In the genomic region with DNA sequence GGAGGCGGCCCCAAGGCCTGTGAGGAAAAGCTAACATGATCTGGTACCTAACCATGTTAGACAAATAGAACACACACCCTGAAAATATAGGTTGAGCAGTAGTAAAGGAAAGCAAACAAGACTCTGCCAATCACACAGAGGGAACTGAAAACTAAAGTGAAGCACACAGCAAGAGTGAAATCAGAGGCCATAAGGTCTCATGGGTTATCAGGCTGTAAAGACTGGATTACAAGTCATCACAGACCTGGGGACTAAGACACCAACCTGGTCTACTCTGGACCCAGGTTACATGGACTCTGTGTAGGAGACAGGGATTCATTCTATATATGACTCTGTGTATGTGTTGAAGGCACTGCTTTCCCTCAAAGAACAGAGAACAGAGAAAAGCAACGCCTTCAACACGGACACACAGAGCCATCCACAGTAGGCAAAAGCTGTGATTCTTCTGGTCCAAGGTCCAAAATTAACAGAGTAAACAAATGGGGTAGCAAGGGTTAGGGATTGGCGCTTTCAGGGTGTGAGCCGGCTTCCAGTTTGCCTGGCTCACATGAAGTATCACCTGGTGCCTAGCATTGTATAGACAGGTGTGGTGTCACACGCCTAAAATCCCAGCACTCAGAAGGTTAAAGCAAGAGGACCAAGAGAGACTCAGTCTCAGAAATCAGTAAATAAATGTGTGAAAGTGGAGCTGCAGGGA, we compare ENCODE assay signal across 28 mouse cellular contexts. TPM values are rescaled to one million over a fixed set of nuclear protein-coding genes. Genes with fewer than 3 reads are reported as not detected.
DNase-seq lines count a peak whose midpoint lies in the region; ATAC-seq and TF ChIP-seq lines count a peak whose summit lies in the region.
"Had no signal": no experiment of that assay in that cellular context is flagged by ENCODE, and none has a peak within 500 bp of the region (broad histone marks: within the 10 kb centered on the region; RNA-seq: fewer than 3 reads in every experiment).

No protein-coding gene starts in this region.

- H3K9ac ChIP-seq in kidney, embryonic 16.5 days (replicated peaks; ENCODE audit: low read length), result no peak overlapping the region
- no peak overlapping the region for H3K9ac ChIP-seq in liver, postnatal 0 days (replicated peaks)
- H3K9ac ChIP-seq in liver, embryonic 12.5 days, result no peak overlapping the region
- H3K9ac ChIP-seq in stomach, embryonic 16.5 days (ENCODE audit: low read length), result no peak overlapping the region
- H3K9ac ChIP-seq: embryonic facial prominence, embryonic 12.5 days; heart, embryonic 13.5 days; hindbrain, embryonic 14.5 days; limb, embryonic 13.5 days; liver, embryonic 15.5 days had no signal

- 72% methylated on average over 6 of the region's 6 CpGs for WGBS in kidney, adult 2 months
- 89% methylated on average over 6 of the region's 6 CpGs for WGBS in kidney, embryonic 16.5 days
- 69% methylated on average over 6 of the region's 6 CpGs for WGBS in liver, postnatal 0 days (ENCODE audit: insufficient replicate concordance)
- WGBS in liver, embryonic 12.5 days (ENCODE audit: insufficient replicate concordance), result 70% methylated on average over 6 of the region's 6 CpGs
- WGBS in stomach, embryonic 16.5 days, result 70% methylated on average over 6 of the region's 6 CpGs
- 92% methylated on average over 6 of the region's 6 CpGs for WGBS in heart, embryonic 10.5 days

- no peak for TF ChIP-seq EP300 in liver, postnatal 0 days (IDR thresholded peaks at IDR 0.05; ENCODE audit: low read depth)

- H3K4me1 ChIP-seq in kidney, adult 2 months (ENCODE audit: control insufficient read depth, insufficient read depth, low read length), result no peaks in the 10 kb centered on the region
- no peaks in the 10 kb centered on the region for H3K4me1 ChIP-seq in kidney, embryonic 16.5 days (ENCODE audit: insufficient read depth, low read length)
- H3K4me1 ChIP-seq in liver, postnatal 0 days (ENCODE audit: insufficient read depth), result peaks cover 5% of the 10 kb centered on the region
- H3K4me1 ChIP-seq in liver, embryonic 12.5 days, result no peaks in the 10 kb centered on the region
- no peaks in the 10 kb centered on the region for H3K4me1 ChIP-seq in stomach, embryonic 16.5 days (ENCODE audit: control insufficient read depth, insufficient read depth, low read length)
- no peaks in the 10 kb centered on the region for H3K4me1 ChIP-seq in heart, embryonic 10.5 days
- H3K4me1 ChIP-seq: embryonic facial prominence, embryonic 12.5 days; heart, embryonic 13.5 days; limb, embryonic 13.5 days; liver, embryonic 15.5 days had no signal

- H3K36me3 ChIP-seq in kidney, adult 2 months (ENCODE audit: control insufficient read depth, insufficient read depth, low read length), result peaks cover 1% of the 10 kb centered on the region; the same call in 1 of the 2 replicates
- H3K36me3 ChIP-seq in kidney, embryonic 16.5 days (ENCODE audit: insufficient read depth, low read length), result peaks cover 38% of the 10 kb centered on the region
- peaks cover 27% of the 10 kb centered on the region for H3K36me3 ChIP-seq in liver, postnatal 0 days (replicated peaks; ENCODE audit: insufficient read depth, low read length)
- peaks cover 75% of the 10 kb centered on the region for H3K36me3 ChIP-seq in liver, embryonic 12.5 days
- peaks cover 8% of the 10 kb centered on the region; the same call in 1 of the 2 replicates for H3K36me3 ChIP-seq in stomach, embryonic 16.5 days (ENCODE audit: control insufficient read depth, insufficient read depth, low read length)
- peaks cover 61% of the 10 kb centered on the region for H3K36me3 ChIP-seq in heart, embryonic 10.5 days

- ATAC-seq in kidney, embryonic 16.5 days (ENCODE audit: low FRiP score, low TSS enrichment), result no peak
- peak; percentile 63 for ATAC-seq in liver, postnatal 0 days
- ATAC-seq in liver, embryonic 12.5 days, result no peak
- peak; percentile 33; the same call in 1 of the 2 replicates for ATAC-seq in stomach, embryonic 16.5 days (ENCODE audit: insufficient read depth, low FRiP score)
- ATAC-seq in frontal cortex, adult (ENCODE audit: low TSS enrichment), result no peak
- ATAC-seq: activated CD4-positive, CD25-positive, alpha-beta regulatory T cell, adult 4 months; forebrain, embryonic 14.5 days; midbrain, embryonic 16.5 days had no signal

- H3K27ac ChIP-seq in kidney, adult 2 months (ENCODE audit: insufficient read depth, low read depth, low read length), result no peak overlapping the region
- no peak overlapping the region for H3K27ac ChIP-seq in kidney, embryonic 16.5 days (ENCODE audit: low read length)
- no peak overlapping the region; the same call in 1 of the 2 replicates for H3K27ac ChIP-seq in liver, postnatal 0 days (ENCODE audit: low read depth)
- no peak overlapping the region for H3K27ac ChIP-seq in liver, embryonic 12.5 days
- 0 out of 2 replicates have a peak overlapping the region, but pooled peaks have one; percentile 7 for H3K27ac ChIP-seq in stomach, embryonic 16.5 days (ENCODE audit: low read length)
- no peak overlapping the region for H3K27ac ChIP-seq in heart, embryonic 10.5 days
- H3K27ac ChIP-seq: embryonic facial prominence, embryonic 12.5 days; gastrocnemius, adult 2 months; heart, adult 2 months; heart, embryonic 13.5 days; hindbrain, embryonic 14.5 days; limb, embryonic 13.5 days; liver, embryonic 15.5 days had no signal

- no peaks in the 10 kb centered on the region for H3K9me3 ChIP-seq in kidney, embryonic 16.5 days (ENCODE audit: low read length)
- H3K9me3 ChIP-seq in liver, postnatal 0 days (ENCODE audit: low read length), result no peaks in the 10 kb centered on the region
- no peaks in the 10 kb centered on the region for H3K9me3 ChIP-seq in liver, embryonic 12.5 days (replicated peaks)
- H3K9me3 ChIP-seq in stomach, embryonic 16.5 days (replicated peaks; ENCODE audit: control insufficient read depth, low read length), result no peaks in the 10 kb centered on the region
- no peaks in the 10 kb centered on the region for H3K9me3 ChIP-seq in heart, embryonic 10.5 days
- H3K9me3 ChIP-seq: embryonic facial prominence, embryonic 12.5 days; heart, embryonic 13.5 days; limb, embryonic 13.5 days; liver, embryonic 15.5 days had no signal

- no peak for TF ChIP-seq POLR2A in kidney, adult 2 months (IDR thresholded peaks at IDR 0.05; ENCODE audit: low read depth, low read length)

- H3K27me3 ChIP-seq in kidney, adult 2 months (replicated peaks; ENCODE audit: control insufficient read depth, insufficient read depth, low read length), result no peaks in the 10 kb centered on the region
- no peaks in the 10 kb centered on the region for H3K27me3 ChIP-seq in kidney, embryonic 16.5 days (ENCODE audit: insufficient read depth, low read length)
- no peaks in the 10 kb centered on the region for H3K27me3 ChIP-seq in liver, postnatal 0 days (ENCODE audit: insufficient read depth, low read length)
- no peaks in the 10 kb centered on the region for H3K27me3 ChIP-seq in liver, embryonic 12.5 days (replicated peaks)
- no peaks in the 10 kb centered on the region for H3K27me3 ChIP-seq in stomach, embryonic 16.5 days (ENCODE audit: control insufficient read depth, insufficient read depth, low read length)
- H3K27me3 ChIP-seq in heart, embryonic 10.5 days (ENCODE audit: insufficient read depth, poor library complexity, severe bottlenecking), result no peaks in the 10 kb centered on the region
- H3K27me3 ChIP-seq: CH12.LX; embryonic facial prominence, embryonic 12.5 days; heart, embryonic 13.5 days; limb, embryonic 13.5 days; liver, embryonic 15.5 days had no signal

- DNase-seq in kidney, adult 2 months, result peak; percentile 46
- DNase-seq in liver, postnatal 0 days, result no peak
- no peak for DNase-seq in heart, embryonic 10.5 days (ENCODE audit: low spot score)
- DNase-seq: adrenal gland, adult 8-10 months; cerebellum, adult 9-11 months; embryo, embryonic 11 days; gastrocnemius, adult 2 months; heart, adult 2 months; heart, postnatal 10 days; layer of hippocampus, adult 9-11 months; lung, postnatal 36 days; right cerebral cortex, postnatal 25 days; spleen, adult 18-20 months had no signal

- H3K4me2 ChIP-seq in kidney, embryonic 16.5 days (replicated peaks; ENCODE audit: low read depth, low read length), result no peak overlapping the region
- no peak overlapping the region for H3K4me2 ChIP-seq in liver, postnatal 0 days (ENCODE audit: low read depth, low read length)
- H3K4me2 ChIP-seq in liver, embryonic 12.5 days, result no peak overlapping the region
- no peak overlapping the region for H3K4me2 ChIP-seq in stomach, embryonic 16.5 days (ENCODE audit: low read depth, low read length)
- H3K4me2 ChIP-seq: embryonic facial prominence, embryonic 12.5 days; heart, embryonic 13.5 days; hindbrain, embryonic 14.5 days; limb, embryonic 13.5 days; liver, embryonic 15.5 days; midbrain, embryonic 11.5 days had no signal

- TF ChIP-seq CTCF in kidney, adult 2 months (conservative IDR thresholded peaks at IDR 0.05; ENCODE audit: insufficient read depth, insufficient read length, low read depth, low read length), result no peak
- no peak for TF ChIP-seq CTCF in liver, postnatal 0 days (IDR thresholded peaks at IDR 0.05; ENCODE audit: low read depth)

- no peak overlapping the region for H3K4me3 ChIP-seq in kidney, adult 2 months (ENCODE audit: insufficient read depth, low read depth, low read length)
- no peak overlapping the region for H3K4me3 ChIP-seq in kidney, embryonic 16.5 days (ENCODE audit: low read length)
- no peak overlapping the region for H3K4me3 ChIP-seq in liver, postnatal 0 days (ENCODE audit: low read depth, low read length)
- no peak overlapping the region for H3K4me3 ChIP-seq in liver, embryonic 12.5 days
- no peak overlapping the region for H3K4me3 ChIP-seq in stomach, embryonic 16.5 days (replicated peaks; ENCODE audit: low read length)
- H3K4me3 ChIP-seq in heart, embryonic 10.5 days, result no peak overlapping the region
- H3K4me3 ChIP-seq: embryonic facial prominence, embryonic 12.5 days; gastrocnemius, adult 2 months; heart, adult 2 months; heart, embryonic 13.5 days; limb, embryonic 13.5 days; liver, embryonic 15.5 days had no signal

RNA-seq across cellular contexts. Expression of a gene that starts 28.2 kb away (rescaled TPM):
- 5.6 and 7.3 TPM in 2 replicates for polyA plus RNA-seq in kidney, adult 2 months (2012; rRNA removed)
- 11.8 and 11.9 TPM in 2 replicates for polyA plus RNA-seq in kidney, embryonic 16.5 days (2015; fragmentation: Nextera tagmentation; extraction: Ambion mirVana)
- polyA plus RNA-seq in liver, postnatal 0 days (2015; fragmentation: Nextera tagmentation; extraction: Ambion mirVana), result 1.6 TPM in 2 replicates
- polyA plus RNA-seq in liver, embryonic 12.5 days (2016; fragmentation: Nextera tagmentation; extraction: Ambion mirVana), result 6.4 TPM in 2 replicates
- polyA plus RNA-seq in stomach, embryonic 16.5 days (2015; fragmentation: Nextera tagmentation; extraction: Ambion mirVana), result 10.0 and 10.4 TPM in 2 replicates
- 9.7 and 9.8 TPM in 2 replicates for polyA plus RNA-seq in heart, embryonic 10.5 days (2016; fragmentation: Nextera tagmentation; extraction: Ambion mirVana)

RNA-seq across cellular contexts. Expression of a gene that starts 59.9 kb away (rescaled TPM):
- 12.8 and 14.4 TPM in 2 replicates for polyA plus RNA-seq in kidney, adult 2 months (2012; rRNA removed)
- polyA plus RNA-seq in kidney, embryonic 16.5 days (2015; fragmentation: Nextera tagmentation; extraction: Ambion mirVana), result 12.0 and 12.1 TPM in 2 replicates
- 2.2 and 2.4 TPM in 2 replicates for polyA plus RNA-seq in liver, postnatal 0 days (2015; fragmentation: Nextera tagmentation; extraction: Ambion mirVana)
- polyA plus RNA-seq in liver, embryonic 12.5 days (2016; fragmentation: Nextera tagmentation; extraction: Ambion mirVana), result 2.4 and 2.5 TPM in 2 replicates
- 31.2 and 42.7 TPM in 2 replicates for polyA plus RNA-seq in stomach, embryonic 16.5 days (2015; fragmentation: Nextera tagmentation; extraction: Ambion mirVana)
- 4.8 and 5.4 TPM in 2 replicates for polyA plus RNA-seq in heart, embryonic 10.5 days (2016; fragmentation: Nextera tagmentation; extraction: Ambion mirVana)
- polyA plus RNA-seq: C2C12 had no signal

Comparison
In these comparisons a context has a peak if more than half of its experiments do, and no peak if none do; other contexts are left out.
1. ATAC-seq: peak in liver, postnatal 0 days (single experiment) and stomach, embryonic 16.5 days (single experiment); none in kidney, embryonic 16.5 days (single experiment), liver, embryonic 12.5 days (single experiment) and frontal cortex, adult (single experiment).